Mouse (Mus musculus) left cerebral cortex, adult 8-10 months (tissue): ENCODE measurements at regions not wholly inside any gene's neighbourhood (a gene's known extent, or its start where the extent isn't known, plus 50 kb on each side); places are given as distances from the start of the nearest gene placed in this dataset.
A peak's percentile ranks its signal among the peaks of the same experiment; 100 is the strongest.

ENCODE experiments used
- DNase-seq, 2 experiments: peaks; one replicate each; pipeline ENCODE4 v3.0.0; 2022; ENCODE audit warnings: low spot score in 2 of 2
- microRNA-seq, 2 experiments: library from miRNA; unstranded; fragments of <30 nt; microRNA quantifications; one replicate each; pipeline ENCODE4 v1.2.0; 2022

GRCm38 (mm10) chr2:30677498-30677897 is 82.7 kb downstream of the Cstad start:
- DNase-seq, result no peak

- DNase-seq, result peak in 1 of 2 experiments; percentile 82
Observed at GRCm38 (mm10) chr2:30676833-30677459, 82.1 kb downstream of the Cstad start.

- DNase-seq, result no peak
Observed at GRCm38 (mm10) chr2:30676450-30676832, 81.6 kb downstream of the Cstad start.

GRCm38 (mm10) chr2:30675839-30676238 is 81.0 kb downstream of the Cstad start:
- DNase-seq, result no peak

GRCm38 (mm10) chr2:30670836-30671586 is 76.2 kb downstream of the Cstad start:
- DNase-seq, result no peak

- no peak for DNase-seq
Observed at GRCm38 (mm10) chr2:30667468-30667867, 72.6 kb downstream of the Cstad start.

GRCm38 (mm10) chr2:30661147-30661546 is 66.3 kb downstream of the Cstad start:
- DNase-seq, result no peak

- no peak for DNase-seq
Observed at GRCm38 (mm10) chr2:30660613-30660991, 65.8 kb downstream of the Cstad start.

- no peak for DNase-seq
Observed at GRCm38 (mm10) chr2:30659836-30660612, 65.2 kb downstream of the Cstad start.

GRCm38 (mm10) chr2:30658844-30659555 is 64.2 kb downstream of the Cstad start:
- DNase-seq, result peak in 1 of 2 experiments; percentile 73

Small RNA genes in the stretch of these regions (microRNA-seq; reads per million reads assigned to microRNA genes)
- gene Mir3089, result 0 reads per million in 2 experiments
